Mouse (Mus musculus): ENCODE measurements at regions not wholly inside any gene's neighbourhood (a gene's known extent, or its start where the extent isn't known, plus 50 kb on each side); places are given as distances from the start of the nearest gene placed in this dataset.

- DNase-seq = no peak
Measured at GRCm38 (mm10) chr15:69632306-69632705, 3131.6 kb upstream of the Lrrc6 start.

GRCm38 (mm10) chr15:69617998-69618397, 3117.3 kb upstream of the Lrrc6 start:
- no peak for DNase-seq

- DNase-seq = no peak
Measured at GRCm38 (mm10) chr15:69614048-69614447, 3113.3 kb upstream of the Lrrc6 start.

- DNase-seq = no peak
Measured at GRCm38 (mm10) chr15:69591219-69592006, 3090.7 kb upstream of the Lrrc6 start.

GRCm38 (mm10) chr15:69588084-69588483, 3087.4 kb upstream of the Lrrc6 start:
- no peak for DNase-seq

- DNase-seq = no peak
Measured at GRCm38 (mm10) chr15:69576742-69577141, 3076.0 kb upstream of the Lrrc6 start.

GRCm38 (mm10) chr15:69575611-69576153, 3075.0 kb upstream of the Lrrc6 start:
- DNase-seq = peak; percentile 36

GRCm38 (mm10) chr15:69554171-69554570, 3053.5 kb upstream of the Lrrc6 start:
- DNase-seq = no peak

GRCm38 (mm10) chr15:69552062-69552628, 3051.4 kb upstream of the Lrrc6 start:
- DNase-seq = no peak

GRCm38 (mm10) chr15:69551012-69551411, 3050.3 kb upstream of the Lrrc6 start:
- DNase-seq = no peak

- no peak for DNase-seq
Measured at GRCm38 (mm10) chr15:69526441-69527094, 3025.9 kb upstream of the Lrrc6 start.

- no peak for DNase-seq
Measured at GRCm38 (mm10) chr15:69484421-69485074, 2983.8 kb upstream of the Lrrc6 start.

- no peak for DNase-seq
Measured at GRCm38 (mm10) chr15:69483096-69483495, 2982.4 kb upstream of the Lrrc6 start.

- DNase-seq = no peak
Measured at GRCm38 (mm10) chr15:69481087-69481486, 2980.4 kb upstream of the Lrrc6 start.

GRCm38 (mm10) chr15:69477050-69477449, 2976.3 kb upstream of the Lrrc6 start:
- DNase-seq = no peak

GRCm38 (mm10) chr15:69469566-69469965, 2968.9 kb upstream of the Lrrc6 start:
- no peak for DNase-seq

GRCm38 (mm10) chr15:69460581-69461194, 2960.0 kb upstream of the Lrrc6 start:
- no peak for DNase-seq

GRCm38 (mm10) chr15:69457473-69457872, 2956.8 kb upstream of the Lrrc6 start:
- no peak for DNase-seq

- DNase-seq = no peak
Measured at GRCm38 (mm10) chr15:69456191-69456770, 2955.6 kb upstream of the Lrrc6 start.

GRCm38 (mm10) chr15:69441008-69441407, 2940.3 kb upstream of the Lrrc6 start:
- no peak for DNase-seq

- no peak for DNase-seq
Measured at GRCm38 (mm10) chr15:69413531-69414011, 2912.9 kb upstream of the Lrrc6 start.

- no peak for DNase-seq
Measured at GRCm38 (mm10) chr15:69389575-69389974, 2888.9 kb upstream of the Lrrc6 start.

Measured in heart, postnatal 4 days (tissue).